Mouse (Mus musculus): ENCODE measurements around the gene Rnf11. TPM values are rescaled to one million over a fixed set of nuclear protein-coding genes. Genes with fewer than 3 reads are reported as not detected.
A peak's percentile ranks its signal among the peaks of the same experiment; 100 is the strongest.

Rnf11 gene
- total and polyA plus RNA-seq, 3 experiments, result 8.6 to 8.7 TPM; not detected in 1

- peaks cover 0 to 3% of the 10 kb centered on the region in 2 experiments; a peak in 3 of 4 replicates for H3K27me3 ChIP-seq (ENCODE audit: control insufficient read depth in 1 of 2, insufficient read depth in 2 of 2, low read length in 2 of 2)
- H3K4me3 ChIP-seq (ENCODE audit: control insufficient read depth in 1 of 2, insufficient read depth in 1 of 2, low read depth in 2 of 2, low read length in 2 of 2), result peak overlapping the region; percentile 100
- peak overlapping the region; percentile 79 for H3K27ac ChIP-seq (ENCODE audit: control insufficient read depth, low read depth, low read length)
- TF ChIP-seq ETS1 (IDR thresholded peaks at IDR 0.05; ENCODE audit: low read depth, low read length) (0 out of 2 replicates have a peak, but pooled peaks have one; percentile 15), MXI1 (IDR thresholded peaks at IDR 0.05; ENCODE audit: low read depth, low read length) (peak; percentile 52; the same call in 1 of the 2 replicates), RCOR1 (IDR thresholded peaks at IDR 0.05; ENCODE audit: low read depth, low read length) (no peak), SMC3 (IDR thresholded peaks at IDR 0.05; ENCODE audit: low read depth, low read length) (no peak), BHLHE40 (IDR thresholded peaks at IDR 0.05; ENCODE audit: borderline replicate concordance, low read depth, low read length) (0 out of 2 replicates have a peak, but pooled peaks have one; percentile 17), TBP (IDR thresholded peaks at IDR 0.05; ENCODE audit: low read depth, low read length) (0 out of 2 replicates have a peak, but pooled peaks have one; percentile 6), RAD21 (IDR thresholded peaks at IDR 0.05; ENCODE audit: low read depth, low read length) (no peak), MAX (IDR thresholded peaks at IDR 0.05; ENCODE audit: low read length) (0 out of 2 replicates have a peak, but pooled peaks have one; percentile 15)
- no peaks in the 10 kb centered on the region for H3K9me3 ChIP-seq (replicated peaks; ENCODE audit: insufficient read depth, low read length)
- peaks cover 13 to 15% of the 10 kb centered on the region in 2 experiments for H3K4me1 ChIP-seq (ENCODE audit: control insufficient read depth in 1 of 2, insufficient read depth in 2 of 2, low read length in 2 of 2)
- DNase-seq (ENCODE audit: low read depth, low spot score), result peak; percentile 59
- peaks cover 0 to 30% of the 10 kb centered on the region in 2 experiments; a peak in 2 of 4 replicates for H3K36me3 ChIP-seq (ENCODE audit: control insufficient read depth in 1 of 2, insufficient read depth in 2 of 2, low read length in 2 of 2)
- peak overlapping the region; percentile 100 for H3K9ac ChIP-seq (ENCODE audit: control insufficient read depth, low read depth, low read length, poor library complexity, severe bottlenecking)
- peaks cover 32% of the 10 kb centered on the region for H3K79me2 ChIP-seq (ENCODE audit: control insufficient read depth, insufficient read depth, low read length, poor library complexity)
Measured at GRCm38 (mm10) chr4:109475577-109476553, 8.7 kb downstream of the Rnf11 start.

- Histone ChIP-seq H3K36me3 (ENCODE audit: control insufficient read depth in 1 of 2, insufficient read depth in 2 of 2, low read length in 2 of 2) (peaks cover 0 to 33% of the 10 kb centered on the region in 2 experiments; a peak in 2 of 4 replicates), H3K4me3 (ENCODE audit: control insufficient read depth in 1 of 2, insufficient read depth in 1 of 2, low read depth in 2 of 2, low read length in 2 of 2) (peak overlapping the region; percentile 9 to 100; a peak in 3 of 4 replicates), H3K79me2 (ENCODE audit: control insufficient read depth, insufficient read depth, low read length, poor library complexity) (peaks cover 37% of the 10 kb centered on the region), H3K9me3 (replicated peaks; ENCODE audit: insufficient read depth, low read length) (no peaks in the 10 kb centered on the region), H3K4me1 (ENCODE audit: control insufficient read depth in 1 of 2, insufficient read depth in 2 of 2, low read length in 2 of 2) (peaks cover 13 to 15% of the 10 kb centered on the region in 2 experiments), H3K27me3 (ENCODE audit: control insufficient read depth in 1 of 2, insufficient read depth in 2 of 2, low read length in 2 of 2) (peaks cover 0 to 3% of the 10 kb centered on the region in 2 experiments; a peak in 3 of 4 replicates), H3K27ac (ENCODE audit: control insufficient read depth, low read depth, low read length) (no peak overlapping the region), H3K9ac (ENCODE audit: control insufficient read depth, low read depth, low read length, poor library complexity, severe bottlenecking) (no peak overlapping the region; the same call in 1 of the 2 replicates)
- TF ChIP-seq POLR2AphosphoS2 (IDR thresholded peaks at IDR 0.05; ENCODE audit: low read length) (no peak), NELFE (IDR thresholded peaks at IDR 0.05; ENCODE audit: low read depth, low read length) (no peak), CTCF (IDR thresholded peaks at IDR 0.05 in 2 of 3, conservative IDR thresholded peaks at IDR 0.05 in 1 of 3; ENCODE audit: control insufficient read depth in 1 of 3, insufficient read depth in 1 of 3, low read depth in 2 of 3, low read length in 3 of 3, poor library complexity in 1 of 3, severe bottlenecking in 1 of 3) (no peak), USF1 (IDR thresholded peaks at IDR 0.05; ENCODE audit: low read depth, low read length) (peak; percentile 38; the same call in 1 of the 2 replicates), GATA1 (IDR thresholded peaks at IDR 0.05; ENCODE audit: low read depth, low read length) (no peak)
- DNase-seq (ENCODE audit: low read depth, low spot score), result no peak
Measured at GRCm38 (mm10) chr4:109475078-109475477, 9.4 kb downstream of the Rnf11 start.
